In genomic region chrX:102005141-102005641, GRCm38 (mm10) we compare ENCODE assay signal across 9 mouse cellular contexts.
DNase-seq lines count a peak whose midpoint lies in the region; ATAC-seq and TF ChIP-seq lines count a peak whose summit lies in the region.
"Had no signal": no experiment of that assay in that cellular context is flagged by ENCODE, and none has a peak within 500 bp of the region (broad histone marks: within the 10 kb centered on the region; RNA-seq: fewer than 3 reads in every experiment).

No protein-coding gene starts in this region.

- peak; percentile 59; the same call in 1 of the 2 replicates for ATAC-seq in heart, embryonic 12.5 days (ENCODE audit: insufficient number of reproducible peaks, low FRiP score)
- ATAC-seq in forebrain, postnatal 0 days, result no peak
- ATAC-seq in stomach, embryonic 14.5 days (ENCODE audit: insufficient number of reproducible peaks, insufficient read depth, low FRiP score, low read depth), result peak; percentile 89
- ATAC-seq: Patski had no signal

- no peak for TF ChIP-seq CTCF in forebrain, postnatal 0 days (IDR thresholded peaks at IDR 0.05; ENCODE audit: low read depth)

- H3K9ac ChIP-seq in heart, embryonic 12.5 days, result peak overlapping the region; percentile 59
- peak overlapping the region; percentile 28; the same call in 1 of the 2 replicates for H3K9ac ChIP-seq in forebrain, postnatal 0 days
- no peak overlapping the region for H3K9ac ChIP-seq in stomach, embryonic 14.5 days (replicated peaks; ENCODE audit: low read depth, low read length)

- peaks cover 32% of the 10 kb centered on the region for H3K4me1 ChIP-seq in heart, embryonic 12.5 days (replicated peaks)
- no peaks in the 10 kb centered on the region for H3K4me1 ChIP-seq in forebrain, postnatal 0 days (ENCODE audit: insufficient read depth)
- no peaks in the 10 kb centered on the region for H3K4me1 ChIP-seq in stomach, embryonic 14.5 days (ENCODE audit: control insufficient read depth, insufficient read depth, low read length)

- no peaks in the 10 kb centered on the region for H3K9me3 ChIP-seq in heart, embryonic 12.5 days (replicated peaks)
- H3K9me3 ChIP-seq in forebrain, postnatal 0 days (ENCODE audit: low read length), result no peaks in the 10 kb centered on the region
- H3K9me3 ChIP-seq in stomach, embryonic 14.5 days (ENCODE audit: control insufficient read depth, low read depth, low read length), result no peaks in the 10 kb centered on the region

- H3K4me2 ChIP-seq in heart, embryonic 12.5 days, result peak overlapping the region; percentile 64
- peak overlapping the region; percentile 53 for H3K4me2 ChIP-seq in forebrain, postnatal 0 days (ENCODE audit: low read depth)
- peak overlapping the region; percentile 42 for H3K4me2 ChIP-seq in stomach, embryonic 14.5 days (replicated peaks; ENCODE audit: low read depth, low read length)

- H3K36me3 ChIP-seq in heart, embryonic 12.5 days, result no peaks in the 10 kb centered on the region
- H3K36me3 ChIP-seq in forebrain, postnatal 0 days (ENCODE audit: insufficient read depth), result no peaks in the 10 kb centered on the region
- no peaks in the 10 kb centered on the region for H3K36me3 ChIP-seq in stomach, embryonic 14.5 days (ENCODE audit: control insufficient read depth, insufficient read depth, low read length)

- H3K4me3 ChIP-seq in heart, embryonic 12.5 days, result peak overlapping the region; percentile 50
- H3K4me3 ChIP-seq in forebrain, postnatal 0 days (ENCODE audit: low read depth, low read length), result peak overlapping the region; percentile 32
- peak overlapping the region; percentile 6; the same call in 1 of the 2 replicates for H3K4me3 ChIP-seq in stomach, embryonic 14.5 days (ENCODE audit: low read depth, low read length)

- no peak for DNase-seq in heart, adult 8-10 months (ENCODE audit: low spot score)
- peak; percentile 61 for DNase-seq in WW6 (ENCODE audit: low read depth, low spot score)
- DNase-seq in forebrain, postnatal 0 days, result no peak
- peak; percentile 49 to 57 for DNase-seq in kidney, postnatal 36 days
- no peak for DNase-seq in gastrocnemius, postnatal 36 days
- DNase-seq in frontal cortex, postnatal 10 days (ENCODE audit: low spot score in 2 of 2), result no peak

- WGBS in heart, embryonic 12.5 days, result 18% methylated on average over 9 of the region's 10 CpGs
- 20% methylated on average over 9 of the region's 10 CpGs for WGBS in forebrain, postnatal 0 days
- 16% methylated on average over 8 of the region's 10 CpGs for WGBS in stomach, embryonic 14.5 days

- H3K27ac ChIP-seq in heart, embryonic 12.5 days (ENCODE audit: poor library complexity, severe bottlenecking), result peak overlapping the region; percentile 92
- no peak overlapping the region for H3K27ac ChIP-seq in forebrain, postnatal 0 days (ENCODE audit: low read depth, low read length)
- H3K27ac ChIP-seq in stomach, embryonic 14.5 days (ENCODE audit: low read length), result peak overlapping the region; percentile 68; the same call in 1 of the 2 replicates

- H3K27me3 ChIP-seq in heart, embryonic 12.5 days (replicated peaks), result peaks cover 38% of the 10 kb centered on the region
- no peaks in the 10 kb centered on the region for H3K27me3 ChIP-seq in forebrain, postnatal 0 days (ENCODE audit: insufficient read depth, low read length)
- no peaks in the 10 kb centered on the region for H3K27me3 ChIP-seq in stomach, embryonic 14.5 days (ENCODE audit: control insufficient read depth, insufficient read depth, low read length)

- intact Hi-C loops in gastrocnemius, postnatal 36 days (cut with DNase I), result no loop called here

Comparison
In these comparisons a context has a peak if more than half of its experiments do, and no peak if none do; other contexts are left out.
1. DNase-seq: peak in WW6 (single experiment) and kidney, postnatal 36 days (2 of 2); none in heart, adult 8-10 months (single experiment), forebrain, postnatal 0 days (single experiment), gastrocnemius, postnatal 36 days (0 of 2) and frontal cortex, postnatal 10 days (0 of 2).
2. Peak in every context shown above with its lines, with median percentiles within 50 percentile points of each other: H3K4me2 ChIP-seq and H3K4me3 ChIP-seq.